Mouse (Mus musculus): Measurements from ENCODE around the gene Lce1b. TPM values are rescaled to one million over a fixed set of nuclear protein-coding genes. Genes with fewer than 3 reads are reported as not detected.

Lce1b gene
- total and polyA plus RNA-seq, 3 experiments, result not detected

DNA sequence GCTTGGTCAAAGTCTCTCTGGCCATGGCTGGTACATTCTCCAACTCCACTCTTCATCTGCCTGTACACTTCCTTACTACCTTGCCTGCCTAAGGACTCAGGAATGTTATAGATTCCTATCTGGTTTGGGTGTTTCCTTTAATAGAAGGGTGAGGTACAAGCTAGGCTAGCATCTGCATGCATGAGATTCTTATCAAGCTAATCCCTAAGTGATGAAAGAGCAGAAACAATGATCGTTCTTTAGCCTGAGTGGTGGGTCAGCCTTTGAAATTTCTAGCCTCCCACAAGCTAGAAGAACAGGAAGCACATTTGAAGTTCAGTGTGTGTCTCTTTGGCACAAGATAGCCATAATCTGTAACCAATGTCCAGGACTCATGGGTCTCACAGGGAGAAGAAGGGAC lies 46.9 kb downstream of the Lce1b start:
- H3K4me3 ChIP-seq (replicated peaks in 1 of 3; ENCODE audit: low read depth in 2 of 3, low read length in 2 of 3, poor library complexity in 1 of 3), result no peak overlapping the region
- TF ChIP-seq ELF1 (IDR thresholded peaks at IDR 0.05; ENCODE audit: low read depth, low read length) (no peak), MYC (IDR thresholded peaks at IDR 0.05; ENCODE audit: low read depth, low read length) (no peak), IRF4 (IDR thresholded peaks at IDR 0.05; ENCODE audit: low read depth, low read length) (no peak), NRF1 (IDR thresholded peaks at IDR 0.05; ENCODE audit: low read depth, low read length) (no peak), ZMIZ1 (IDR thresholded peaks at IDR 0.05; ENCODE audit: low read depth, low read length) (no peak), MEF2A (IDR thresholded peaks at IDR 0.05; ENCODE audit: borderline replicate concordance, low read depth, low read length) (no peak), CHD1 (IDR thresholded peaks at IDR 0.05; ENCODE audit: low read depth, low read length) (no peak), BHLHE40 (IDR thresholded peaks at IDR 0.05; ENCODE audit: low read depth, low read length) (no peak)
- no peaks in the 10 kb centered on the region for H3K79me2 ChIP-seq (replicated peaks; ENCODE audit: control insufficient read depth, extremely low read depth, insufficient read depth, poor library complexity, severe bottlenecking)
- no peak overlapping the region for H3K9ac ChIP-seq (ENCODE audit: insufficient read depth, low read depth)
- no peak overlapping the region for H3K27ac ChIP-seq (ENCODE audit: insufficient read depth, low read depth)
- DNase-seq (ENCODE audit: extremely low read depth), result no peak
- dilution Hi-C loops (cut with MboI; ENCODE audit: extremely low pct_ligation_motif_present, extremely low pct_unique_long_range_greater_than_20kb, low sequenced_read_pairs) (no loop called here), in situ Hi-C loops (cut with MboI; ENCODE audit: low pct_ligation_motif_present, low pct_unique_long_range_greater_than_20kb, low sequenced_read_pairs) (no loop called here)
- H3K4me1 ChIP-seq (ENCODE audit: control insufficient read depth in 1 of 2, insufficient read depth in 2 of 2), result no peaks in the 10 kb centered on the region
- no peaks in the 10 kb centered on the region for H3K9me3 ChIP-seq (replicated peaks; ENCODE audit: low read length)
- no peaks in the 10 kb centered on the region for H3K27me3 ChIP-seq (replicated peaks)
- no peak overlapping the region for H3K4me2 ChIP-seq (ENCODE audit: insufficient read depth, low read depth, poor library complexity, severe bottlenecking)
- no peaks in the 10 kb centered on the region for H3K36me3 ChIP-seq (replicated peaks in 1 of 2; ENCODE audit: control insufficient read depth in 1 of 2, insufficient read depth in 1 of 2, low read length in 1 of 2)

DNA sequence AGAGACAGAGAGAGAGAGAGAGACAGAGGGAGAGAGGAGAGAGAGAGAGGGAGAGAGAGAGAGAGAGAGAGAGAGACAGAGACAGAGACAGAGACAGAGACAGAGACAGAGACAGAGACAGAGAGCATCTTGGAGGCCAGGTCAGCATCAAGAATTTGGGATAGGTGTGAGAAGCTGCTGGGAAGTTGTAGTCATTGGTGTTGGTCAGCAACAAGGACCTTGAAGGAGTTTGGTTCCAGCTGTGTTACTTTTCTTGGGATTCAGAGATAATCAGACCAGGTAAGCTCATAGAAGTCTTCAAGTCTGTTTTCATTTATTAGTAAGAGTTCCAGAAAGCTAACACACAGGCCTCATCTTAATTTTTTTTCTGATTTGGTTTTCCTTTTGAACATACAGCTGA lies 49.3 kb downstream of the Lce1b start, which contains the start of gene 2210017I01Rik:
Gene 2210017I01Rik, minus strand, starts transcription at position 101 of the 400 bp plus-strand sequence.
- Histone ChIP-seq H3K4me2 (ENCODE audit: insufficient read depth, low read depth, poor library complexity, severe bottlenecking) (no peak within 1 kb of the TSS), H3K4me3 (replicated peaks in 1 of 3; ENCODE audit: low read depth in 2 of 3, low read length in 2 of 3, poor library complexity in 1 of 3) (no peak within 1 kb of the TSS), H3K27me3 (replicated peaks) (no peaks in the 10 kb centered on the region), H3K9me3 (replicated peaks; ENCODE audit: low read length) (no peaks in the 10 kb centered on the region), H3K4me1 (ENCODE audit: control insufficient read depth in 1 of 2, insufficient read depth in 2 of 2) (no peaks in the 10 kb centered on the region), H3K36me3 (replicated peaks in 1 of 2; ENCODE audit: control insufficient read depth in 1 of 2, insufficient read depth in 1 of 2, low read length in 1 of 2) (no peaks in the 10 kb centered on the region), H3K9ac (ENCODE audit: insufficient read depth, low read depth) (no peak within 1 kb of the TSS), H3K79me2 (replicated peaks; ENCODE audit: control insufficient read depth, extremely low read depth, insufficient read depth, poor library complexity, severe bottlenecking) (no peaks in the 10 kb centered on the region), H3K27ac (ENCODE audit: insufficient read depth, low read depth) (no peak within 1 kb of the TSS)
- in situ Hi-C loops (cut with MboI; ENCODE audit: low pct_ligation_motif_present, low pct_unique_long_range_greater_than_20kb, low sequenced_read_pairs), result no loop called here
- no peak for TF ChIP-seq RAD21 (IDR thresholded peaks at IDR 0.05; ENCODE audit: low read depth, low read length)
- TF ChIP-seq NELFE (IDR thresholded peaks at IDR 0.05; ENCODE audit: low read depth, low read length), result no peak
- TF ChIP-seq TCF12 (IDR thresholded peaks at IDR 0.05; ENCODE audit: low read depth, low read length), result no peak
- no peak for TF ChIP-seq POLR2AphosphoS2 (IDR thresholded peaks at IDR 0.05; ENCODE audit: low read depth, low read length)
- TF ChIP-seq MAX (IDR thresholded peaks at IDR 0.05; ENCODE audit: low read length), result no peak
- TF ChIP-seq MAFK (IDR thresholded peaks at IDR 0.05; ENCODE audit: insufficient replicate concordance, low read length), result no peak
- TF ChIP-seq ETS1 (conservative IDR thresholded peaks at IDR 0.05; ENCODE audit: low read depth, low read length), result no peak
- TF ChIP-seq NRF1 (IDR thresholded peaks at IDR 0.05; ENCODE audit: low read depth, low read length), result no peak
- no peak for TF ChIP-seq PAX5 (IDR thresholded peaks at IDR 0.05; ENCODE audit: low read length)
- no peak for TF ChIP-seq ZKSCAN1 (IDR thresholded peaks at IDR 0.05; ENCODE audit: borderline replicate concordance, low read depth, low read length)
- no peak for TF ChIP-seq GABPA (IDR thresholded peaks at IDR 0.05; ENCODE audit: insufficient replicate concordance, low read depth, low read length)
- no peak for TF ChIP-seq SIN3A (IDR thresholded peaks at IDR 0.05; ENCODE audit: low read length)
- no peak for DNase-seq (ENCODE audit: extremely low read depth)
- dilution Hi-C loops (cut with MboI; ENCODE audit: extremely low pct_ligation_motif_present, extremely low pct_unique_long_range_greater_than_20kb, low sequenced_read_pairs), result no loop called here

Other genes with a start within 250 kb of the Lce1b start
Only the 20 nearest of the 28 such genes appear.
- gene Sprr1a, start 171.0 kb downstream of the Lce1b start, total RNA-seq (2012; rRNA removed), result not detected in 2 replicates
- not detected in 2 replicates for gene Sprr1a, start 171.0 kb downstream of the Lce1b start, total RNA-seq (2014; rRNA removed)
- not detected in 2 replicates for gene Sprr1a, start 171.0 kb downstream of the Lce1b start, polyA plus RNA-seq (2012; ENCODE audit: insufficient read length, low read depth)
- gene Sprr4, start 156.4 kb downstream of the Lce1b start, total RNA-seq (2012; rRNA removed), result not detected in 2 replicates
- gene Sprr4, start 156.4 kb downstream of the Lce1b start, total RNA-seq (2014; rRNA removed), result not detected in 2 replicates
- gene Sprr4, start 156.4 kb downstream of the Lce1b start, polyA plus RNA-seq (2012; ENCODE audit: insufficient read length, low read depth), result not detected in 2 replicates
- not detected in 2 replicates for gene 2310046K23Rik, start 122.4 kb downstream of the Lce1b start, total RNA-seq (2012; rRNA removed)
- gene 2310046K23Rik, start 122.4 kb downstream of the Lce1b start, total RNA-seq (2014; rRNA removed), result not detected in 2 replicates
- not detected in 2 replicates for gene 2310046K23Rik, start 122.4 kb downstream of the Lce1b start, polyA plus RNA-seq (2012; ENCODE audit: insufficient read length, low read depth)
- gene Ivl, start 83.2 kb downstream of the Lce1b start, total RNA-seq (2012; rRNA removed), result 0.04 TPM in 1 of 2 replicates, not detected in the other
- gene Ivl, start 83.2 kb downstream of the Lce1b start, total RNA-seq (2014; rRNA removed), result 0.30 and 0.31 TPM in 2 replicates
- gene Ivl, start 83.2 kb downstream of the Lce1b start, polyA plus RNA-seq (2012; ENCODE audit: insufficient read length, low read depth), result 0.38 and 0.44 TPM in 2 replicates
- gene Smcp, start 67.9 kb downstream of the Lce1b start, total RNA-seq (2012; rRNA removed), result not detected in 2 replicates
- gene Smcp, start 67.9 kb downstream of the Lce1b start, total RNA-seq (2014; rRNA removed), result not detected in 2 replicates
- gene Smcp, start 67.9 kb downstream of the Lce1b start, polyA plus RNA-seq (2012; ENCODE audit: insufficient read length, low read depth), result not detected in 2 replicates
- not detected in 2 replicates for gene 2210017I01Rik, start 49.4 kb downstream of the Lce1b start, total RNA-seq (2012; rRNA removed)
- not detected in 2 replicates for gene 2210017I01Rik, start 49.4 kb downstream of the Lce1b start, total RNA-seq (2014; rRNA removed)
- not detected in 2 replicates for gene 2210017I01Rik, start 49.4 kb downstream of the Lce1b start, polyA plus RNA-seq (2012; ENCODE audit: insufficient read length, low read depth)
- gene Lce6a, start 35.3 kb downstream of the Lce1b start, total RNA-seq (2012; rRNA removed), result not detected in 2 replicates
- gene Lce6a, start 35.3 kb downstream of the Lce1b start, total RNA-seq (2014; rRNA removed), result not detected in 2 replicates
- not detected in 2 replicates for gene Lce6a, start 35.3 kb downstream of the Lce1b start, polyA plus RNA-seq (2012; ENCODE audit: insufficient read length, low read depth)
- not detected in 2 replicates for gene Lce1a1, start 8.6 kb downstream of the Lce1b start, total RNA-seq (2012; rRNA removed)
- not detected in 2 replicates for gene Lce1a1, start 8.6 kb downstream of the Lce1b start, total RNA-seq (2014; rRNA removed)
- gene Lce1a1, start 8.6 kb downstream of the Lce1b start, polyA plus RNA-seq (2012; ENCODE audit: insufficient read length, low read depth), result not detected in 2 replicates
- not detected in 2 replicates for gene Lce1a2, start 13.4 kb upstream of the Lce1b start, total RNA-seq (2012; rRNA removed)
- gene Lce1a2, start 13.4 kb upstream of the Lce1b start, total RNA-seq (2014; rRNA removed), result not detected in 2 replicates
- not detected in 2 replicates for gene Lce1a2, start 13.4 kb upstream of the Lce1b start, polyA plus RNA-seq (2012; ENCODE audit: insufficient read length, low read depth)
- not detected in 2 replicates for gene Lce1c, start 22.3 kb upstream of the Lce1b start, total RNA-seq (2012; rRNA removed)
- not detected in 2 replicates for gene Lce1c, start 22.3 kb upstream of the Lce1b start, total RNA-seq (2014; rRNA removed)
- not detected in 2 replicates for gene Lce1c, start 22.3 kb upstream of the Lce1b start, polyA plus RNA-seq (2012; ENCODE audit: insufficient read length, low read depth)
- gene Lce1d, start 30.3 kb upstream of the Lce1b start, total RNA-seq (2012; rRNA removed), result not detected in 2 replicates
- not detected in 2 replicates for gene Lce1d, start 30.3 kb upstream of the Lce1b start, total RNA-seq (2014; rRNA removed)
- not detected in 2 replicates for gene Lce1d, start 30.3 kb upstream of the Lce1b start, polyA plus RNA-seq (2012; ENCODE audit: insufficient read length, low read depth)
- not detected in 2 replicates for gene Lce1e, start 52.1 kb upstream of the Lce1b start, total RNA-seq (2012; rRNA removed)
- not detected in 2 replicates for gene Lce1e, start 52.1 kb upstream of the Lce1b start, total RNA-seq (2014; rRNA removed)
- gene Lce1e, start 52.1 kb upstream of the Lce1b start, polyA plus RNA-seq (2012; ENCODE audit: insufficient read length, low read depth), result not detected in 2 replicates
- not detected in 2 replicates for gene Lce1f, start 63.4 kb upstream of the Lce1b start, total RNA-seq (2012; rRNA removed)
- not detected in 2 replicates for gene Lce1f, start 63.4 kb upstream of the Lce1b start, total RNA-seq (2014; rRNA removed)
- not detected in 2 replicates for gene Lce1f, start 63.4 kb upstream of the Lce1b start, polyA plus RNA-seq (2012; ENCODE audit: insufficient read length, low read depth)
- gene Gm38119, start 82.2 kb upstream of the Lce1b start, total RNA-seq (2012; rRNA removed), result not detected in 2 replicates
- gene Gm38119, start 82.2 kb upstream of the Lce1b start, total RNA-seq (2014; rRNA removed), result not detected in 2 replicates
- not detected in 2 replicates for gene Gm38119, start 82.2 kb upstream of the Lce1b start, polyA plus RNA-seq (2012; ENCODE audit: insufficient read length, low read depth)
- gene Lce1g, start 95.4 kb upstream of the Lce1b start, total RNA-seq (2012; rRNA removed), result not detected in 2 replicates
- gene Lce1g, start 95.4 kb upstream of the Lce1b start, total RNA-seq (2014; rRNA removed), result not detected in 2 replicates
- not detected in 2 replicates for gene Lce1g, start 95.4 kb upstream of the Lce1b start, polyA plus RNA-seq (2012; ENCODE audit: insufficient read length, low read depth)
- gene Lce1h, start 108.1 kb upstream of the Lce1b start, total RNA-seq (2012; rRNA removed), result not detected in 2 replicates
- not detected in 2 replicates for gene Lce1h, start 108.1 kb upstream of the Lce1b start, total RNA-seq (2014; rRNA removed)
- not detected in 2 replicates for gene Lce1h, start 108.1 kb upstream of the Lce1b start, polyA plus RNA-seq (2012; ENCODE audit: insufficient read length, low read depth)
- not detected in 2 replicates for gene Lce1i, start 122.0 kb upstream of the Lce1b start, total RNA-seq (2012; rRNA removed)
- not detected in 2 replicates for gene Lce1i, start 122.0 kb upstream of the Lce1b start, total RNA-seq (2014; rRNA removed)
- not detected in 2 replicates for gene Lce1i, start 122.0 kb upstream of the Lce1b start, polyA plus RNA-seq (2012; ENCODE audit: insufficient read length, low read depth)
- gene Lce1j, start 133.6 kb upstream of the Lce1b start, total RNA-seq (2012; rRNA removed), result not detected in 2 replicates
- gene Lce1j, start 133.6 kb upstream of the Lce1b start, total RNA-seq (2014; rRNA removed), result not detected in 2 replicates
- not detected in 2 replicates for gene Lce1j, start 133.6 kb upstream of the Lce1b start, polyA plus RNA-seq (2012; ENCODE audit: insufficient read length, low read depth)
- gene Lce1k, start 151.0 kb upstream of the Lce1b start, total RNA-seq (2012; rRNA removed), result not detected in 2 replicates
- not detected in 2 replicates for gene Lce1k, start 151.0 kb upstream of the Lce1b start, total RNA-seq (2014; rRNA removed)
- not detected in 2 replicates for gene Lce1k, start 151.0 kb upstream of the Lce1b start, polyA plus RNA-seq (2012; ENCODE audit: insufficient read length, low read depth)
- not detected in 2 replicates for gene Kprp, start 170.3 kb upstream of the Lce1b start, total RNA-seq (2012; rRNA removed)
- not detected in 2 replicates for gene Kprp, start 170.3 kb upstream of the Lce1b start, total RNA-seq (2014; rRNA removed)
- not detected in 2 replicates for gene Kprp, start 170.3 kb upstream of the Lce1b start, polyA plus RNA-seq (2012; ENCODE audit: insufficient read length, low read depth)

Measured in CH12.LX (cell line).